Comparison of ENCODE assay signal across 8 mouse cellular contexts in the genomic region with DNA sequence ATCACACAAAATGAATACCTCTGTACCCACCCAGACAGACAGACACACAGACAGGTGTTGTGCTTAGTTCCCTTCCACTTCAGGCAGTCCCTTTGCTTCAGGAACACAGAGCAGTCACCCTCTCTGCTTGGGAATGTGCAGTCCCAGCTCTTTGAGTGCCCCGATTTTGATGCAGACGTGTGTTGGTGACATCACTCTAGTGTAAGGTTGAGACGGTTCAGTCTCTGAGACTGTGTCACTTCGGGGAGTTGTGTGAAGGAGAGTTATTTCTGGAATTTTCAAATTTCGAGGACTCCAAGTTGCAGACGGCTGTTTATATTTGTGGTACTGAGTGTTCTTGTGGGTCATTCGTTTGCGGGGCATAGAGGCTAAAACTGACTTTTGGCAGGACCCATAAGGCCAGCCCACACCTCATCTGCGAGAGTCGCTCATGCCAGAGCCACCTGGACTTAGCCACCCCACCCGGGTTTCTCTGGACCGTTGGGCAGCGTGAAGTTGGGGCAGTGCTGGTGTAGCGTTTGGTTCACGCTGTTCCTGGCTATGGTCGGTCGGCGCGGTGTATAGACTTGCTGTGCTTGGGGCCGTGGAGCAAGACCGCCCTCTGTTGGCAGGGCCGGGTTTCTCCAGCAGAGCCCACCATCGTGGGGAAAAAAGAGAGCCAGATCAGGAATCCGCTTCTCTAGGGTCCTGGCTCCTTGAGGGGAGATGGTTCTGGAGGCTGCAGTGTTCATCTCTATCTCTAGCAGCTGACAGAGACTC. TPM values are rescaled to one million over a fixed set of nuclear protein-coding genes. Genes with fewer than 3 reads are reported as not detected.
DNase-seq lines count a peak whose midpoint lies in the region; ATAC-seq lines count a peak whose summit lies in the region.

No protein-coding gene starts in this region.

- WGBS in embryonic facial prominence, embryonic 15.5 days, result 15% methylated on average over 24 of the region's 24 CpGs
- WGBS in heart, embryonic 11.5 days (ENCODE audit: insufficient replicate concordance), result 16% methylated on average over 24 of the region's 24 CpGs
- WGBS in kidney, embryonic 14.5 days, result 20% methylated on average over 24 of the region's 24 CpGs
- 19% methylated on average over 24 of the region's 24 CpGs for WGBS in liver, embryonic 11.5 days

- H3K4me1 ChIP-seq in embryonic facial prominence, embryonic 15.5 days, result peaks cover 6% of the 10 kb centered on the region; the same call in 1 of the 2 replicates
- H3K4me1 ChIP-seq in heart, embryonic 11.5 days (ENCODE audit: control insufficient read depth, insufficient read depth, low read length), result no peaks in the 10 kb centered on the region
- H3K4me1 ChIP-seq in kidney, embryonic 14.5 days (ENCODE audit: control insufficient read depth, insufficient read depth, low read length), result no peaks in the 10 kb centered on the region
- H3K4me1 ChIP-seq in liver, embryonic 11.5 days (replicated peaks; ENCODE audit: control insufficient read depth, insufficient read depth, low read length), result no peaks in the 10 kb centered on the region

- ATAC-seq in embryonic facial prominence, embryonic 15.5 days (ENCODE audit: insufficient number of reproducible peaks, low FRiP score, low TSS enrichment, low read depth), result peak; percentile 80
- ATAC-seq in heart, embryonic 11.5 days (replicated peaks; ENCODE audit: insufficient number of reproducible peaks, low FRiP score, low TSS enrichment), result peak; percentile 75; the same call in 1 of the 2 replicates
- peak; percentile 88 for ATAC-seq in kidney, embryonic 14.5 days (ENCODE audit: low FRiP score, low TSS enrichment)
- ATAC-seq in liver, embryonic 11.5 days (replicated peaks; ENCODE audit: low FRiP score), result peak; percentile 77

- H3K4me3 ChIP-seq in embryonic facial prominence, embryonic 15.5 days (replicated peaks), result peak overlapping the region; percentile 13
- no peak overlapping the region for H3K4me3 ChIP-seq in heart, embryonic 11.5 days (ENCODE audit: low read depth, low read length)
- no peak overlapping the region; the same call in 1 of the 2 replicates for H3K4me3 ChIP-seq in kidney, embryonic 14.5 days (ENCODE audit: low read length)
- no peak overlapping the region; the same call in 1 of the 2 replicates for H3K4me3 ChIP-seq in liver, embryonic 11.5 days (ENCODE audit: low read depth, low read length)

- H3K36me3 ChIP-seq in embryonic facial prominence, embryonic 15.5 days, result no peaks in the 10 kb centered on the region
- no peaks in the 10 kb centered on the region for H3K36me3 ChIP-seq in heart, embryonic 11.5 days (ENCODE audit: control insufficient read depth, insufficient read depth, low read length)
- no peaks in the 10 kb centered on the region for H3K36me3 ChIP-seq in kidney, embryonic 14.5 days (ENCODE audit: control insufficient read depth, insufficient read depth, low read length)
- no peaks in the 10 kb centered on the region for H3K36me3 ChIP-seq in liver, embryonic 11.5 days (ENCODE audit: control insufficient read depth, insufficient read depth, low read length)
- no peaks in the 10 kb centered on the region for H3K36me3 ChIP-seq in splenic B cell, adult 2 months (ENCODE audit: control insufficient read depth, insufficient read depth, low read length, poor library complexity, severe bottlenecking)

- DNase-seq in B cell, adult 2 months, result peak; percentile 88
- DNase-seq in adrenal gland, postnatal 25 days, result peak; percentile 81
- peak; percentile 79 for DNase-seq in liver, embryonic 11.5 days (ENCODE audit: low spot score)
- DNase-seq in natural killer cell, adult 2 months (ENCODE audit: low spot score in 2 of 2), result peak; percentile 55 to 78
- peak; percentile 89 for DNase-seq in splenic B cell, adult 2 months (ENCODE audit: low read depth, low spot score)

- H3K4me2 ChIP-seq in embryonic facial prominence, embryonic 15.5 days (replicated peaks), result peak overlapping the region; percentile 42
- peak overlapping the region; percentile 50 for H3K4me2 ChIP-seq in heart, embryonic 11.5 days
- H3K4me2 ChIP-seq in kidney, embryonic 14.5 days (replicated peaks; ENCODE audit: low read depth, low read length), result 0 out of 2 replicates have a peak overlapping the region, but pooled peaks have one; percentile 26
- peak overlapping the region; percentile 33 for H3K4me2 ChIP-seq in liver, embryonic 11.5 days

- H3K27me3 ChIP-seq in embryonic facial prominence, embryonic 15.5 days, result no peaks in the 10 kb centered on the region; the same call in 1 of the 2 replicates
- no peaks in the 10 kb centered on the region for H3K27me3 ChIP-seq in heart, embryonic 11.5 days (ENCODE audit: control insufficient read depth, insufficient read depth, low read length)
- H3K27me3 ChIP-seq in kidney, embryonic 14.5 days (ENCODE audit: control insufficient read depth, insufficient read depth, low read length), result no peaks in the 10 kb centered on the region
- H3K27me3 ChIP-seq in liver, embryonic 11.5 days (replicated peaks; ENCODE audit: control insufficient read depth, insufficient read depth, low read length), result peaks cover 3% of the 10 kb centered on the region
- no peaks in the 10 kb centered on the region for H3K27me3 ChIP-seq in splenic B cell, adult 2 months (ENCODE audit: control insufficient read depth, insufficient read depth, low read length, poor library complexity, severe bottlenecking)

- no peak overlapping the region; the same call in 1 of the 2 replicates for H3K9ac ChIP-seq in embryonic facial prominence, embryonic 15.5 days
- no peak overlapping the region for H3K9ac ChIP-seq in heart, embryonic 11.5 days (ENCODE audit: low read depth, low read length)
- no peak overlapping the region for H3K9ac ChIP-seq in kidney, embryonic 14.5 days (ENCODE audit: low read depth, low read length)
- H3K9ac ChIP-seq in liver, embryonic 11.5 days (ENCODE audit: low read depth, low read length), result no peak overlapping the region; the same call in 1 of the 2 replicates

- H3K9me3 ChIP-seq in embryonic facial prominence, embryonic 15.5 days (replicated peaks), result no peaks in the 10 kb centered on the region
- no peaks in the 10 kb centered on the region for H3K9me3 ChIP-seq in heart, embryonic 11.5 days (replicated peaks; ENCODE audit: control insufficient read depth, low read length)
- no peaks in the 10 kb centered on the region for H3K9me3 ChIP-seq in kidney, embryonic 14.5 days (ENCODE audit: control insufficient read depth, low read length)
- no peaks in the 10 kb centered on the region for H3K9me3 ChIP-seq in liver, embryonic 11.5 days (ENCODE audit: control insufficient read depth, low read length)

- H3K27ac ChIP-seq in embryonic facial prominence, embryonic 15.5 days (replicated peaks), result no peak overlapping the region
- H3K27ac ChIP-seq in heart, embryonic 11.5 days (ENCODE audit: low read depth, low read length), result no peak overlapping the region
- no peak overlapping the region for H3K27ac ChIP-seq in kidney, embryonic 14.5 days (ENCODE audit: low read depth, low read length)
- no peak overlapping the region for H3K27ac ChIP-seq in liver, embryonic 11.5 days (ENCODE audit: low read depth, low read length)

RNA-seq across cellular contexts. Expression of a gene that starts 30.6 kb away (rescaled TPM):
- total RNA-seq in adrenal gland, postnatal 25 days (2021), result 31.7 and 53.8 TPM in 2 replicates
- polyA plus RNA-seq in embryonic facial prominence, embryonic 15.5 days (2015; fragmentation: Nextera tagmentation; extraction: Ambion mirVana), result 51.3 and 59.1 TPM in 2 replicates
- 50.4 and 57.2 TPM in 2 replicates for polyA plus RNA-seq in heart, embryonic 11.5 days (2014; fragmentation: Nextera tagmentation; extraction: Ambion mirVana)
- polyA plus RNA-seq in kidney, embryonic 14.5 days (2014; fragmentation: Nextera tagmentation; extraction: Ambion mirVana), result 53.8 and 60.4 TPM in 2 replicates
- polyA plus RNA-seq in liver, embryonic 11.5 days (2014; fragmentation: Nextera tagmentation; extraction: Ambion mirVana), result 58.0 and 58.3 TPM in 2 replicates

RNA-seq across cellular contexts. Expression of a gene that starts 35.0 kb away (rescaled TPM):
- total RNA-seq in adrenal gland, postnatal 25 days (2021), result 4.1 and 5.5 TPM in 2 replicates
- polyA plus RNA-seq in embryonic facial prominence, embryonic 15.5 days (2015; fragmentation: Nextera tagmentation; extraction: Ambion mirVana), result 2.7 and 4.3 TPM in 2 replicates
- polyA plus RNA-seq in heart, embryonic 11.5 days (2014; fragmentation: Nextera tagmentation; extraction: Ambion mirVana), result 0.73 and 0.99 TPM in 2 replicates
- 1.4 and 2.1 TPM in 2 replicates for polyA plus RNA-seq in kidney, embryonic 14.5 days (2014; fragmentation: Nextera tagmentation; extraction: Ambion mirVana)
- 0.19 and 0.45 TPM in 2 replicates for polyA plus RNA-seq in liver, embryonic 11.5 days (2014; fragmentation: Nextera tagmentation; extraction: Ambion mirVana)

RNA-seq across cellular contexts. Expression of a gene that starts 48.4 kb away (rescaled TPM):
- total RNA-seq in adrenal gland, postnatal 25 days (2021), result 37.9 and 51.1 TPM in 2 replicates
- 38.3 and 40.4 TPM in 2 replicates for polyA plus RNA-seq in embryonic facial prominence, embryonic 15.5 days (2015; fragmentation: Nextera tagmentation; extraction: Ambion mirVana)
- polyA plus RNA-seq in heart, embryonic 11.5 days (2014; fragmentation: Nextera tagmentation; extraction: Ambion mirVana), result 28.6 and 35.9 TPM in 2 replicates
- 15.5 and 19.4 TPM in 2 replicates for polyA plus RNA-seq in kidney, embryonic 14.5 days (2014; fragmentation: Nextera tagmentation; extraction: Ambion mirVana)
- 8.3 and 8.7 TPM in 2 replicates for polyA plus RNA-seq in liver, embryonic 11.5 days (2014; fragmentation: Nextera tagmentation; extraction: Ambion mirVana)

RNA-seq across cellular contexts. Expression of a gene that starts 54.9 kb away (rescaled TPM):
- 38.6 and 46.8 TPM in 2 replicates for total RNA-seq in adrenal gland, postnatal 25 days (2021)
- polyA plus RNA-seq in embryonic facial prominence, embryonic 15.5 days (2015; fragmentation: Nextera tagmentation; extraction: Ambion mirVana), result 47.7 and 51.3 TPM in 2 replicates
- polyA plus RNA-seq in heart, embryonic 11.5 days (2014; fragmentation: Nextera tagmentation; extraction: Ambion mirVana), result 31.1 and 33.7 TPM in 2 replicates
- 45.7 and 53.0 TPM in 2 replicates for polyA plus RNA-seq in kidney, embryonic 14.5 days (2014; fragmentation: Nextera tagmentation; extraction: Ambion mirVana)
- polyA plus RNA-seq in liver, embryonic 11.5 days (2014; fragmentation: Nextera tagmentation; extraction: Ambion mirVana), result 35.5 and 37.7 TPM in 2 replicates
